Mouse (Mus musculus) CH12.LX (cell line): ENCODE data around the gene Dnah5. TPM values are rescaled to one million over a fixed set of nuclear protein-coding genes. Genes with fewer than 3 reads are reported as not detected.
"Not testable (repeated sequence)": the region's sequence is repeated elsewhere in the genome, so short reads cannot be mapped to it uniquely, and the experiment has no call there.

Source experiments
- DNase-seq: peaks from one replicate; pipeline ENCODE4 v3.0.0-alpha.2; 2013; ENCODE audit errors: extremely low read depth
- H3K27ac ChIP-seq: 2 replicates; pipeline ENCODE4 v1.5.1; 2012; ENCODE audit warnings: low read depth, mild to moderate bottlenecking, control low read depth, moderate library complexity; ENCODE audit not compliant: insufficient read depth
- H3K27me3 ChIP-seq: replicated peaks from 2 replicates; pipeline ENCODE3; 2012; ENCODE audit warnings: inconsistent platforms
- H3K36me3 ChIP-seq, 2 experiments: replicated peaks in 1 of 2; 2 replicates each; pipeline versions ENCODE3 to v1.6.1; 2012; ENCODE audit warnings: inconsistent platforms in 1 of 2, low read length in 1 of 2, mild to moderate bottlenecking in 1 of 2, mixed read lengths in 1 of 2, moderate library complexity in 1 of 2; ENCODE audit not compliant: control insufficient read depth in 1 of 2, insufficient read depth in 1 of 2
- H3K4me1 ChIP-seq, 2 experiments: 2 replicates each; pipeline ENCODE4 v1.6.1; 2012; ENCODE audit warnings: inconsistent platforms in 1 of 2, moderate library complexity in 1 of 2; ENCODE audit not compliant: insufficient read depth in 2 of 2, control insufficient read depth in 1 of 2
- H3K4me2 ChIP-seq: 2 replicates; pipeline ENCODE4 v1.6.1; 2012; ENCODE audit warnings: low read depth, mild to moderate bottlenecking, control low read depth; ENCODE audit not compliant: poor library complexity, insufficient read depth, severe bottlenecking
- H3K4me3 ChIP-seq, 3 experiments: fragments of 150-350 bp in 1 of 3; sonication (generic) in 1 of 3; replicated peaks in 1 of 3; 2 replicates each; pipeline versions ENCODE3 to v1.5.1; 2011 to 2012; ENCODE audit warnings: low read depth in 2 of 3, low read length in 2 of 3, mild to moderate bottlenecking in 2 of 3, moderate library complexity in 2 of 3, control low read depth in 1 of 3, improper control_type of control experiment in 1 of 3, inconsistent platforms in 1 of 3, mixed read lengths in 1 of 3; ENCODE audit not compliant: poor library complexity in 1 of 3
- H3K79me2 ChIP-seq: replicated peaks from 2 replicates; pipeline ENCODE4 v1.6.1; 2012; ENCODE audit warnings: mild to moderate bottlenecking, moderate library complexity; ENCODE audit not compliant: control insufficient read depth, poor library complexity, insufficient read depth, severe bottlenecking; ENCODE audit errors: extremely low read depth
- H3K9ac ChIP-seq: 2 replicates; pipeline ENCODE4 v1.6.1; 2012; ENCODE audit warnings: low read depth, mild to moderate bottlenecking, control low read depth, moderate library complexity; ENCODE audit not compliant: insufficient read depth
- H3K9me3 ChIP-seq: replicated peaks from 2 replicates; pipeline ENCODE3; 2012; ENCODE audit warnings: low read length, inconsistent platforms, mixed read lengths
- ETS1 ChIP-seq: conservative IDR thresholded peaks from 2 replicates; pipeline ENCODE4 v1.6.1; 2012; ENCODE audit warnings: low read depth, mild to moderate bottlenecking, inconsistent platforms, low read length, improper control_type of control experiment, moderate library complexity
- HCFC1 ChIP-seq: IDR thresholded peaks from 2 replicates; pipeline ENCODE4 v1.6.1; 2012; ENCODE audit warnings: low read depth, mild to moderate bottlenecking, inconsistent platforms, low read length, improper control_type of control experiment
- MAFK ChIP-seq: IDR thresholded peaks from 2 replicates; pipeline ENCODE4 v1.6.1; 2011; ENCODE audit warnings: low read length, improper control_type of control experiment; ENCODE audit not compliant: insufficient replicate concordance
- MAX ChIP-seq: IDR thresholded peaks from 2 replicates; pipeline ENCODE4 v1.6.1; 2011; ENCODE audit warnings: low read length, improper control_type of control experiment
- MAZ ChIP-seq: IDR thresholded peaks from 2 replicates; pipeline ENCODE4 v1.6.1; 2012; ENCODE audit warnings: low read depth, mild to moderate bottlenecking, inconsistent platforms, low read length, improper control_type of control experiment, moderate library complexity
- MEF2A ChIP-seq: IDR thresholded peaks from 2 replicates; pipeline ENCODE4 v1.6.1; 2014; ENCODE audit warnings: low read depth, mild to moderate bottlenecking, inconsistent platforms, low read length, improper control_type of control experiment, borderline replicate concordance
- MXI1 ChIP-seq: IDR thresholded peaks from 2 replicates; pipeline ENCODE4 v1.6.1; 2011; ENCODE audit warnings: mild to moderate bottlenecking, low read depth, low read length, improper control_type of control experiment
- NRF1 ChIP-seq: IDR thresholded peaks from 2 replicates; pipeline ENCODE4 v1.6.1; 2014; ENCODE audit warnings: low read depth, mild to moderate bottlenecking, inconsistent platforms, low read length, improper control_type of control experiment, moderate library complexity
- POLR2A ChIP-seq: IDR thresholded peaks from 2 replicates; pipeline ENCODE4 v1.6.1; 2011; ENCODE audit warnings: low read depth, mild to moderate bottlenecking, improper control_type of control experiment, low read length
- UBTF ChIP-seq: IDR thresholded peaks from 2 replicates; pipeline ENCODE4 v1.6.1; 2012; ENCODE audit warnings: low read depth, mild to moderate bottlenecking, inconsistent platforms, low read length, improper control_type of control experiment, moderate library complexity
- USF1 ChIP-seq: IDR thresholded peaks from 2 replicates; pipeline ENCODE4 v1.6.1; 2014; ENCODE audit warnings: low read depth, mild to moderate bottlenecking, inconsistent platforms, low read length, improper control_type of control experiment
- ZKSCAN1 ChIP-seq: IDR thresholded peaks from 2 replicates; pipeline ENCODE4 v1.6.1; 2012; ENCODE audit warnings: low read depth, inconsistent platforms, low read length, improper control_type of control experiment, borderline replicate concordance
- dilution Hi-C: fragments of 300-500 bp; cut with MboI; formaldehyde crosslinking; loops from 2 replicates; pipeline ENCODE4 v1.14.3; 2020; ENCODE audit warnings: low sequenced_read_pairs; ENCODE audit not compliant: extremely low pct_unique_long_range_greater_than_20kb, extremely low pct_ligation_motif_present
- in situ Hi-C: fragments of 300-500 bp; cut with MboI; formaldehyde crosslinking; loops from 3 replicates; pipeline ENCODE4 v1.14.3; 2019; ENCODE audit warnings: low sequenced_read_pairs, low pct_ligation_motif_present, low pct_unique_long_range_greater_than_20kb, mixed read lengths
- polyA plus RNA-seq: library from polyadenylated mRNA; unstranded; fragments of >175 nt; gene quantifications from 2 replicates; pipeline ENCODE4 v1.2.1, GENCODE M21; 2012; ENCODE audit warnings: low read depth; ENCODE audit not compliant: insufficient read length
- total RNA-seq, 2 experiments: library from RNA; depleted of rRNA; stranded (reverse); fragments of 300-350 nt in 1 of 2; fragments of >200 nt in 1 of 2; gene quantifications; 2 replicates each; pipeline ENCODE4 v1.2.3; 2012 to 2014

Gene Dnah5
- total and polyA plus RNA-seq, 3 experiments, result under 0.01 to 0.01 TPM; not detected in 1

DNA sequence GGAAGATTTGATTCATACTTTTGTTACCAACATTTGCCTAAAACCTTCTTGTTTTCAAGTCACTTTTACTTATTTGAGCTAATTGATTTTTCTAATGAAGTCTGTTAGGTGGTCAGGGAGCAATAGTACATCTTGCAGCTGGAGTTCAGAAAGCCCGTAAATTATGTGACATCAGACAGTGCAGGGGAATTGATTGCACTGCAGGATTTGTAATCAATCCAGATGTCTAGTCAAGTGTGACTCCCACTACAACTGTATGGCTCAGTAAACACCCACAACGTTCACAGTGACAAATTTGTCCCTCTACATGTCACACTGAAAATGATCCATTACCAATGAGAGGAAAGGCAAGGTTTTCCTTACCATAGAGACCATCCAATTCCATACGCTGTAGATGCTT is 177.4 kb downstream of the Dnah5 start:
- DNase-seq, result no peak

DNA sequence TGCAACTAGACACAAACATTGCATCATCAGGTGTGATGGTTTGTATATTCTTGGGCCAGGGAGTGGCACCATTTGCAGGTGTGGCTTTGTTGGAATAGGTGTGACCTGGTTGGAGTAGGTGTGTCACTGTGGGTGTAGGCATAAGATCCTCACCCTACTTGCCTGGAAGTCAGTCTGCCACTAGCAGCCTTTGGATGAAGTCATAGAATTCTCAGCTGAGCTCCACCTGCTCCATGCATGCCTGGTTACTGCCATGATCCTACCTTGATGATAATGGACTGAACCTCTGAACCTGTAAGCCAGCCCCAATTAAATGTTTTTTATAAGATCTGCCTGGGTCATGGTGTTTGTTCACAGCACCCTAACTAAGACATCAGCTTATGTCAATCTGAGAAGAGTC is 190.2 kb downstream of the Dnah5 start:
- H3K4me3 ChIP-seq, H3K79me2 ChIP-seq, H3K4me1 ChIP-seq, H3K4me2 ChIP-seq, H3K36me3 ChIP-seq, H3K27me3 ChIP-seq, H3K27ac ChIP-seq, in situ Hi-C loops, DNase-seq, dilution Hi-C loops, H3K9ac ChIP-seq: not testable (repeated sequence)
- peaks cover 58% of the 10 kb centered on the region for H3K9me3 ChIP-seq

More for the DNA sequence above, 177.4 kb downstream of the Dnah5 start:
- H3K36me3 ChIP-seq, result no peaks in the 10 kb centered on the region
- H3K27me3 ChIP-seq, result no peaks in the 10 kb centered on the region
- in situ Hi-C loops, result no loop called here
- H3K79me2 ChIP-seq, result no peaks in the 10 kb centered on the region
- no peak overlapping the region for H3K27ac ChIP-seq
- no peaks in the 10 kb centered on the region for H3K4me1 ChIP-seq
- H3K4me2 ChIP-seq, result no peak overlapping the region
- H3K9me3 ChIP-seq, result peaks cover 71% of the 10 kb centered on the region
- no peak overlapping the region for H3K4me3 ChIP-seq
- TF ChIP-seq ZKSCAN1, result no peak
- TF ChIP-seq, all 38 proteins: peak for 0
- dilution Hi-C loops, result no loop called here
- H3K9ac ChIP-seq, result no peak overlapping the region

DNA sequence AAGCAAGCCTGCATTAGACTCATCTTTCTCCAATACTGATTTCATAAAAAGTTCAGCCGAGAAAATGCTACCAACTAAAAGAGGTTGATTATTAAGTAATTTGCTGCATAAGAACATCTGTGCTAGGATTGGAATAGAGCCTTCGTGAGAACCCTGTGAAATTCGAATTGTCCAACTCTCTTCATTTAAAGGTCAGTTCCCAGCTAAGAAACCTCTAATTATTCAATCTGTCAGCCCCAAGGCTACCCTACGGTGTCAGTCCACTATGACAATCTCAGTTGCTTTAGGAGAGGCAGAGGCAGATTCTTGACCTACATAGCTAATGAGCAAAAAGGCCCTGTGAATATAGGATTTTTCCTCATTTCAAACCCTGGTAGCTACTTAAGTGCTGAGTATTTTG is 191.9 kb downstream of the Dnah5 start:
- in situ Hi-C loops (no loop called here), dilution Hi-C loops (no loop called here)
- H3K9ac ChIP-seq, result no peak overlapping the region
- no peak for DNase-seq
- H3K79me2 ChIP-seq, result no peaks in the 10 kb centered on the region
- TF ChIP-seq MXI1 (no peak), MEF2A (no peak), ETS1 (no peak), MAZ (no peak), HCFC1 (no peak), MAFK (no peak), USF1 (no peak), NRF1 (no peak), MAX (no peak), UBTF (no peak), POLR2A (no peak)
- no peaks in the 10 kb centered on the region for H3K36me3 ChIP-seq
- no peak overlapping the region for H3K4me2 ChIP-seq
- peaks cover 59% of the 10 kb centered on the region for H3K9me3 ChIP-seq
- no peaks in the 10 kb centered on the region for H3K4me1 ChIP-seq
- H3K27me3 ChIP-seq, result no peaks in the 10 kb centered on the region
- no peak overlapping the region for H3K27ac ChIP-seq
- no peak overlapping the region for H3K4me3 ChIP-seq
